Mouse (Mus musculus): ENCODE results near the gene Dzip1.

DNA sequence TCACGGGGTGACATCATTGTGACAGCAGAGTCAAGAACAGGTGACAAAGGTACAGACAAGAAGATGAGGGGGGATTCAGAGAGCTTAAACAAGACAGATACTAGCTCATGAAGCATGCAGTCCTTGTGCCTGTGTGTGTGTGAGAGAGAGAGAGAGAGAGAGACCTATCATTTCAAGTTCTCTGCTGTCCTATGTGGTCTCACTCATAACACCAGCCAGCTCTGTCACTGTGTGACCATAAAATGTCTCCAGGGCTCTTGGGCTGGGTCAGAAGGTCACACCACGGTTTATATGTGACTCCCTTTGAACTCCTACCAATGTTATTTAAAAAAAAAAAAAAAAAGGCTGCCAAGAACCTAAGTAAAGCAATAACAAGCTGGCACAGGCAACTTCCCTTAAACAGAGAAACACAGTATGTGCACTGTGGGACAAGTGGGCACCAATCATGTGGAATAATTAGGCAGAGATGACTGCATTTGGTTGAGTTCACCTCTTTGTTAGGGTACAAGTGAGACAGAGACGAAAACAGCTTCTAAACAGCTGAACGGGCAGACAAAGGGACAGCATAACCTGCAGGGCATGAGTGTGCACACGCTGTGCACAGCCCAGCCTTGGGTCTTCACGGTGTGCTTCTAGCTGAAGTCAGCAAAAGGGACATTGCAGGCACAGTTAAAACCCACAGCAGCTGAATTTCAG, 21.2 kb downstream of the Dzip1 start:
- TF ChIP-seq FOSL1 (IDR thresholded peaks at IDR 0.05; ENCODE audit: insufficient read depth, low read length, poor library complexity, severe bottlenecking) (no peak), CTCF (IDR thresholded peaks at IDR 0.05; ENCODE audit: control insufficient read depth, insufficient read depth, insufficient read length) (no peak), MAX (IDR thresholded peaks at IDR 0.05) (no peak), USF1 (IDR thresholded peaks at IDR 0.05; ENCODE audit: low read depth) (no peak), MYOD1 (IDR thresholded peaks at IDR 0.05; ENCODE audit: control insufficient read depth, insufficient read length, low read depth) (no peak)
